Mouse (Mus musculus) bone marrow, adult 2 months (tissue): ENCODE measurements at regions not wholly inside any gene's neighbourhood (a gene's known extent, or its start where the extent isn't known, plus 50 kb on each side); places are given as distances from the start of the nearest gene placed in this dataset.

Experiments used
- H3K27ac ChIP-seq: fragments of 200-500 bp; 2 replicates; pipeline ENCODE4 v1.5.1; 2012; ENCODE audit warnings: low read depth, mild to moderate bottlenecking, control low read depth, inconsistent platforms, low read length; ENCODE audit not compliant: control insufficient read depth, poor library complexity, insufficient read depth
- H3K4me1 ChIP-seq: fragments of 200-500 bp; 2 replicates; pipeline ENCODE4 v1.6.1; 2011; ENCODE audit warnings: low read length; ENCODE audit not compliant: control insufficient read depth, insufficient read depth
- H3K4me3 ChIP-seq: fragments of 200-500 bp; replicated peaks from 2 replicates; pipeline ENCODE3; 2011; ENCODE audit warnings: mild to moderate bottlenecking, low read depth, low read length, control low read depth; ENCODE audit not compliant: control insufficient read depth
- CTCF ChIP-seq: fragments of 200-500 bp; IDR thresholded peaks from 2 replicates; pipeline ENCODE4 v1.5.1; 2011; ENCODE audit warnings: low read length, control low read depth; ENCODE audit not compliant: control insufficient read depth, insufficient read depth
- POLR2A ChIP-seq: fragments of 200-500 bp; IDR thresholded peaks from 2 replicates; pipeline ENCODE4 v1.6.1; 2011; ENCODE audit warnings: low read depth, mild to moderate bottlenecking, control low read depth, low read length, borderline replicate concordance; ENCODE audit not compliant: control insufficient read depth
- WGBS: fragments of 180-500 bp; shearing (Covaris S2); methylation state at CpG from one replicate; pipeline ENCODE4 v1.1.7; 2018; 5-methylcytosine and 5-hydroxymethylcytosine counted together

GRCm38 (mm10) chr2:19049877-19050731 lies 52.0 kb downstream of the 4930426L09Rik start:
- H3K4me1 ChIP-seq = peaks cover 2% of the 10 kb centered on the region; the same call in 1 of the 2 replicates
- TF ChIP-seq CTCF = no peak
- no peak for TF ChIP-seq POLR2A
- H3K4me3 ChIP-seq = peak overlapping the region; percentile 40
- H3K27ac ChIP-seq = peak overlapping the region; percentile 69; the same call in 1 of the 2 replicates
- WGBS = 31% methylated on average over 18 of the region's 18 CpGs

- no peak for TF ChIP-seq CTCF
- no peak for TF ChIP-seq POLR2A
- Histone ChIP-seq H3K4me1 (peaks cover 12% of the 10 kb centered on the region), H3K4me3 (no peak overlapping the region), H3K27ac (no peak overlapping the region)
- 7% methylated on average over 2 of the region's 2 CpGs for WGBS
Measured at GRCm38 (mm10) chr2:19055500-19055899, 57.4 kb downstream of the 4930426L09Rik start.

- 28% methylated on average over 5 of the region's 5 CpGs for WGBS
- peaks cover 12% of the 10 kb centered on the region for H3K4me1 ChIP-seq
- no peak overlapping the region for H3K4me3 ChIP-seq
- TF ChIP-seq CTCF = no peak
- no peak for TF ChIP-seq POLR2A
- no peak overlapping the region for H3K27ac ChIP-seq
Measured at GRCm38 (mm10) chr2:19057859-19058258, 59.7 kb downstream of the 4930426L09Rik start.

- Histone ChIP-seq H3K27ac (no peak overlapping the region), H3K4me1 (peaks cover 12% of the 10 kb centered on the region), H3K4me3 (no peak overlapping the region)
- WGBS = 42% methylated on average over 3 of the region's 3 CpGs
- TF ChIP-seq POLR2A (no peak), CTCF (no peak)
Measured at GRCm38 (mm10) chr2:19058765-19059164, 60.6 kb downstream of the 4930426L09Rik start.

- 18% methylated on average over 5 of the region's 5 CpGs for WGBS
- H3K4me3 ChIP-seq = no peak overlapping the region
- H3K27ac ChIP-seq = peak overlapping the region; percentile 4; the same call in 1 of the 2 replicates
- peaks cover 14% of the 10 kb centered on the region for H3K4me1 ChIP-seq
- TF ChIP-seq POLR2A (no peak), CTCF (no peak)
Measured at GRCm38 (mm10) chr2:19059246-19059645, 61.1 kb downstream of the 4930426L09Rik start.

DNA sequence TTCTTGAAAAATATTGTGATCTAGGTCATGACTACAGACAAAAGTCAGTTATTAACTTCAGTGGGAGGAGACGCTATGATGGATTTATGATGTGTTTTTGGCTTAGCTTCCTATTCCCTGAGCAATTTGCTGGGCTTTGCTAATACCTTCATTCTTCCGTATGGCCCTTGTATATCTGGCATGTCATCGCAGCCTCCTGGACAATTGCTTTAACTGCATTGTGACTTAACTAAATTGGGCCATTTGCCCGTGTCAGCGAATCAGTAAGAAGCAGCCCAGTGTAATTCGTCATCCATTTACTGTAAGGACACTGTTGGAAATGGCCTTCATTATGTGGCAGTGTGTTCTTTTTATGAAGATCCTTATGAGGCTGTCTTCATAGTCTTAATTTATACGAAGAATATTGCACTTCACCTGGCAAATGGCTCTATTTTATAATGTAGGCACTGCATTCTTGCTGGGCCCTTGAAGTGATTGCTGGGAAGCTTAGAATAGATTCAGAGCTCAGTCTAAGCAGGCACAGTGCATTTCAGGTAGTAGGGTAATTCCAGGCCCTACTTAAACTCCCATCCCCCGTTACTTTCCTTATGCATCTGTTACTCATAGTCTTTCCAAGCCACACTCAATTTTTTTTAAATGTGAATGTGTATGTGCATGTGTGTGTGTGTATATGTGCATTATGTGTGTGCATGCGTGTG lies 62.2 kb downstream of the 4930426L09Rik start:
- WGBS = 87% methylated on average over 9 of the region's 9 CpGs
- no peak overlapping the region for H3K27ac ChIP-seq
- TF ChIP-seq POLR2A (no peak), CTCF (no peak)
- H3K4me1 ChIP-seq = peaks cover 12% of the 10 kb centered on the region
- H3K4me3 ChIP-seq = no peak overlapping the region

DNA sequence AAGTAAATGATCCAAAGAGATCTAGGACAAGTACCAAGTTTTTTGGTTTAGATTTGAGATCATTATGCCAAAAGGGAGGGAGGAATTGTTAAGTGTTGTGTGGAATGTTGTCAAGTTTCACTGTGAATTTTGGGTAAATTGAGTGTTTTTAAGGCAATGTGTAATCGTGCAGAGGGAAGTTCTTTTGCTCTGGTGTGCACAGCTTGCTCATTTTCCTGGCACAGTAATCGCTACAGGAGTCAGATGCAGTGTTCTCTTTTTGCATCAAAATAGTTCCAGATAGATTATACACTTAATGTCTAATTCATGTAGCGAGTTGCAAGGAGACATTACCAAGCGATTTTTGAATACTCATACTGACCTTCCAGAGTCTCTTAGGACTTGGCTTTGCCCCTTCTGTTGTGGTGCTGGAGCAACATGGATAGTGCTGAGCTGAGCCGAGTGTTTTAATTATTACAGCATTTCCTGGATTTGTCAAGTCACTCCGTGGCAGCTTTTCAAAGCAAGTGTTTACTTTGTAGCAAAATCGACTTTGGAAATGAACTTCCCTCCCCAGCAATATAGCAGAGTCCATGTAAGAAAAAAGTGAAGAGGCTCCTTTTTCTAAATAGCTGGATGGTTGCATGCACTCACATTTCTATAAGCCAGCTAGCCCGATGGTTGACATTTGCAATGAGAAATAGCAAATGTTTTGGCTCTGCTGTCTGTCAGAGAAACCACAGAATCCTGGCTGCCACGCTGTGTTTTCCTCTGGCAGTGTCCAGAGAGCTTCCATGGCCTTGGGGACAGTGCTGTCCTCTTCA lies 66.6 kb downstream of the 4930426L09Rik start:
- 17% methylated on average over 9 of the region's 9 CpGs for WGBS
- Histone ChIP-seq H3K4me3 (no peak overlapping the region), H3K4me1 (peaks cover 2% of the 10 kb centered on the region), H3K27ac (no peak overlapping the region)
- no peak for TF ChIP-seq POLR2A
- no peak for TF ChIP-seq CTCF

DNA sequence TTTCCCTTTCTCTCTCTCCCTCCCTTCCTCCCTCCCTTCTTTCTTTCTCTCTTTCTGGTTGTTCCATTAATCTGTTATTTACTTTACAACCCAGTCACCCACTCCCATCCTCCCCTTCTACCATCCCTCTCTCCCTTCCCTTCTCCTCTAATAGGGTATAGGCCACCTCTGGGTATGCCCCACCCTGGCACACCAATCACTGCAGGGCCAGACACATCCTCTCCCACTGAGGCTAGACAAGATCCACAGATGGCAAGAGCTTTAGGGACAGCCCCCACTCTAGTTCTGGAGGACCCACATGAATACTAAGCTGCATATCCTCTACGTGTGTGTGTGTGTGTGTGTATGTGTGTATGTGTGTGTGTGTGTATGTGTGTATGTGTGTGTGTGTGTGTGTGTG lies 67.4 kb downstream of the 4930426L09Rik start:
- Histone ChIP-seq H3K27ac (no peak overlapping the region), H3K4me1 (peaks cover 2% of the 10 kb centered on the region), H3K4me3 (no peak overlapping the region)
- 81% methylated on average over 1 of the region's 1 CpGs for WGBS
- no peak for TF ChIP-seq CTCF
- TF ChIP-seq POLR2A = no peak
